Comparison of ENCODE assay signal across 7 mouse cellular contexts in genomic region chr5:148451811-148452210, GRCm38 (mm10). TPM values are rescaled to one million over a fixed set of nuclear protein-coding genes. Genes with fewer than 3 reads are reported as not detected.
DNase-seq lines count a peak whose midpoint lies in the region; ATAC-seq and TF ChIP-seq lines count a peak whose summit lies in the region.

No protein-coding gene starts in this region.

- H3K27ac ChIP-seq in midbrain, embryonic 14.5 days (replicated peaks; ENCODE audit: low read depth, low read length), result no peak overlapping the region
- H3K27ac ChIP-seq in midbrain, embryonic 13.5 days, result no peak overlapping the region
- H3K27ac ChIP-seq in lung, embryonic 14.5 days (ENCODE audit: low read depth), result no peak overlapping the region

- H3K36me3 ChIP-seq in midbrain, embryonic 14.5 days (ENCODE audit: control insufficient read depth, insufficient read depth, low read length), result no peaks in the 10 kb centered on the region
- no peaks in the 10 kb centered on the region for H3K36me3 ChIP-seq in midbrain, embryonic 13.5 days
- H3K36me3 ChIP-seq in lung, embryonic 14.5 days (ENCODE audit: insufficient read depth), result no peaks in the 10 kb centered on the region

- ATAC-seq in midbrain, embryonic 14.5 days (ENCODE audit: low FRiP score, low TSS enrichment), result no peak
- ATAC-seq in midbrain, embryonic 13.5 days, result no peak
- peak; percentile 36 to 54; a peak in 1 of 4 replicates for ATAC-seq in hematopoietic stem cell, adult 5-6 weeks (replicated peaks in 1 of 2; ENCODE audit: insufficient read depth in 1 of 2, low FRiP score in 2 of 2, low TSS enrichment in 1 of 2, low read depth in 1 of 2, poor library complexity in 2 of 2, severe bottlenecking in 2 of 2)
- no peak for ATAC-seq in lung, embryonic 14.5 days (ENCODE audit: insufficient read depth)

- no peaks in the 10 kb centered on the region for H3K9me3 ChIP-seq in midbrain, embryonic 14.5 days (ENCODE audit: control insufficient read depth, low read length)
- H3K9me3 ChIP-seq in midbrain, embryonic 13.5 days, result no peaks in the 10 kb centered on the region
- no peaks in the 10 kb centered on the region for H3K9me3 ChIP-seq in lung, embryonic 14.5 days (ENCODE audit: low read depth, low read length)

- H3K4me3 ChIP-seq in midbrain, embryonic 14.5 days (replicated peaks; ENCODE audit: low read depth, low read length), result no peak overlapping the region
- H3K4me3 ChIP-seq in midbrain, embryonic 13.5 days (replicated peaks), result no peak overlapping the region
- H3K4me3 ChIP-seq in lung, embryonic 14.5 days (ENCODE audit: low read depth, low read length), result no peak overlapping the region

- H3K9ac ChIP-seq in midbrain, embryonic 14.5 days (replicated peaks; ENCODE audit: low read length), result no peak overlapping the region
- no peak overlapping the region for H3K9ac ChIP-seq in midbrain, embryonic 13.5 days (replicated peaks)
- H3K9ac ChIP-seq in lung, embryonic 14.5 days, result no peak overlapping the region

- no peaks in the 10 kb centered on the region for H3K4me1 ChIP-seq in midbrain, embryonic 14.5 days (ENCODE audit: control insufficient read depth, insufficient read depth, low read length)
- H3K4me1 ChIP-seq in midbrain, embryonic 13.5 days (replicated peaks), result peaks cover 6% of the 10 kb centered on the region; the same call in 1 of the 2 replicates
- H3K4me1 ChIP-seq in lung, embryonic 14.5 days (ENCODE audit: insufficient read depth), result no peaks in the 10 kb centered on the region

- no peaks in the 10 kb centered on the region for H3K27me3 ChIP-seq in midbrain, embryonic 14.5 days (ENCODE audit: control insufficient read depth, insufficient read depth, low read length)
- H3K27me3 ChIP-seq in midbrain, embryonic 13.5 days, result no peaks in the 10 kb centered on the region
- no peaks in the 10 kb centered on the region for H3K27me3 ChIP-seq in lung, embryonic 14.5 days (ENCODE audit: insufficient read depth, low read length)

- peak; percentile 72 for DNase-seq in midbrain, embryonic 14.5 days
- peak; percentile 38 for DNase-seq in WW6 (ENCODE audit: low read depth, low spot score)
- DNase-seq in cerebellum, adult 9-10 months, result peak; percentile 67
- DNase-seq in lung, embryonic 14.5 days, result peak; percentile 80
- peak; percentile 11 for DNase-seq in spleen, adult 12 weeks (ENCODE audit: low spot score)

- WGBS in midbrain, embryonic 14.5 days, result 40% methylated on average over 7 of the region's 7 CpGs
- 45% methylated on average over 7 of the region's 7 CpGs for WGBS in midbrain, embryonic 13.5 days
- 36% methylated on average over 7 of the region's 7 CpGs for WGBS in lung, embryonic 14.5 days

- TF ChIP-seq CTCF in lung, embryonic 14.5 days (IDR thresholded peaks at IDR 0.05; ENCODE audit: low read depth), result peak; percentile 90

- no peak overlapping the region for H3K4me2 ChIP-seq in midbrain, embryonic 14.5 days (ENCODE audit: low read length)
- no peak overlapping the region for H3K4me2 ChIP-seq in midbrain, embryonic 13.5 days (replicated peaks)
- H3K4me2 ChIP-seq in lung, embryonic 14.5 days, result no peak overlapping the region

RNA-seq across cellular contexts. Expression of gene Slc7a1, which starts 52.1 kb away (rescaled TPM):
- 38.8 and 46.8 TPM in 2 replicates for polyA plus RNA-seq in midbrain, embryonic 14.5 days (2014; fragmentation: Nextera tagmentation; extraction: Ambion mirVana)
- polyA plus RNA-seq in midbrain, embryonic 13.5 days (2015; fragmentation: Nextera tagmentation; extraction: Ambion mirVana), result 26.5 and 26.9 TPM in 2 replicates
- 18.3 and 23.1 TPM in 2 replicates for total RNA-seq in hematopoietic stem cell, adult 5-6 weeks (2017)
- polyA plus RNA-seq in lung, embryonic 14.5 days (2014; fragmentation: Nextera tagmentation; extraction: Ambion mirVana), result 28.9 and 31.3 TPM in 2 replicates

Comparison
In these comparisons a context has a peak if more than half of its experiments do, and no peak if none do; other contexts are left out.
1. ATAC-seq: peak in hematopoietic stem cell, adult 5-6 weeks (2 of 2); none in midbrain, embryonic 14.5 days (single experiment), midbrain, embryonic 13.5 days (single experiment) and lung, embryonic 14.5 days (single experiment).
2. DNase-seq: peak in every context shown above with its lines; median percentile 80 in lung, embryonic 14.5 days; 72 in midbrain, embryonic 14.5 days; 67 in cerebellum, adult 9-10 months; 38 in WW6; 11 in spleen, adult 12 weeks.